Mouse (Mus musculus) megakaryocyte, adult 5-6 weeks (primary cell): ENCODE measurements around the gene Endod1. TPM values are rescaled to one million over a fixed set of nuclear protein-coding genes. Genes with fewer than 3 reads are reported as not detected.
"Not testable (repeated sequence)": the region's sequence is repeated elsewhere in the genome, so short reads cannot be mapped to it uniquely, and the experiment has no call there.

Source experiments
- ATAC-seq: 2 replicates; pipeline ENCODE4 v1.8.0; 2016; ENCODE audit warnings: mild to moderate bottlenecking, inconsistent platforms; ENCODE audit not compliant: poor library complexity, severe bottlenecking
- total RNA-seq, 2 experiments: library from RNA; stranded (forward) in 1 of 2; stranded (reverse) in 1 of 2; fragments of 153-499, 151-499 nt in 1 of 2; fragments of 221-1000, 200-1000 nt in 1 of 2; gene quantifications; 2 replicates each; pipeline versions ENCODE4 v1.2.3 to v1.2.4; 2015 to 2017

Endod1 gene
- total RNA-seq, 2 experiments from 2014 or later, result 9.4 to 10.3 TPM

DNA sequence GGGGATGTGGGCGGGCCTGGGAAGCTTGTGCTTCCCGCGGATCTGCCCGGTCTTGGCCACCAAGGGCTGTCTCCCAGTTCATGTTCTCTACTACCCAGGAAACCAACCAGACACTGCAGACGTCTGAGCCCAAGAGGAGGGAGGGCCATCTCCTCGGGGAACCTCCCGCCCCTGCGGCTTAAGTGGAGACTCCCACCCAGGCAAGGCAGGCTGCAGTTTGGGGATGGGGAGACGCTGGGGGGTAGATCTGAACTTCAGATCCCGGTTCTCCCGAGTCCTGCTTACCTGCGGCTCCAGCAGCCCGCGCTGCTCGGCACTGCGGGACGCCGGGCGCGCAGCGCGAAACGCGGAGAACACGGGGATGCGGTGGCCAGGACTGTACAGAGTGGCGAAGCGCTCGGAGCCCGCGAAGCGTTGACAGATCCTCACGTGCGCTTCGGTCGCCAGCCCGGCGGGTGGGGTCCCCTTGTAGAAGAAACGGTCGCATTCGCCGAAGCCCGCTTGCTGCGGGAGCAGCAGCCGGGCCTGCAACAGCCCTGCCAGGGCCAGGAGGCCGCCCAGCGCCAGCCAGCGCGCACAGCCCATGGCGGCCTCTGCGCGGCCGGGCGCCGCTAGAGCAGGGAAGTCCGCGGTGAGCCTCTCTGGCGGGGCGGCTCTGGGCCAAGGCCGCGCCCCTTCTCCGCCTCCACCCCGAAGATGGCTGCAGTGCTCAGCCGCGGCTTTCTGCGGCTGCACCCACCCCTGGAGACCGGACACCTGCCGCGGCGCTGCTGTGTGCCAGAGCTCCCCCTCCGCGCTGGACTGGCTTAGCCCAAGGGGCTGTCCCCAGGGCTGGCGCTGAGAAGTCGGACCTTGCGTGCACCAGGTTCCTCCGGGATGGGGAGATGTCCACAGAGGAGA, 671 bp downstream of the Endod1 start:
- ATAC-seq, result peak; percentile 95

GRCm38 (mm10) chr9:14379769-14380385, 1.4 kb downstream of the Endod1 start:
- ATAC-seq, result no peak

GRCm38 (mm10) chr9:14378151-14378550, 3.2 kb downstream of the Endod1 start:
- ATAC-seq, result no peak

DNA sequence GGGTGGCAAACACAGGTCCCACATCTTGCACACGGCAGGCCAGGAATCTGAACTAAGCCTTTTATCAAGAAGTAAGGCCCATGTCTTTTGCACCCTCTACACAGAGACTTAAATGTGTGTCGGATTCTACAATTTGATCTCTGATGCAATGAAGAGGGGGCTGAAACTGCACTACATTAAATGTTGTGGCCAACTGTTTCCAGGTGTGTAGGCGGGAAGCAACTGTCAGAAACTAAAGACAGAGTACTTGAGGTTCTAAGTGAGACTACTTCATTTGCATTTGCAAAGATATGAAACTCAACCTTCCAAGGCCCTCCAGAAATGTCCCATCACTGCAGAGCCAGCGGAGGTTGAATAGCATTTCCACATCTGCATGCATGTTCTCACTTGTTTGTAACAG, 5.2 kb downstream of the Endod1 start:
- ATAC-seq, result no peak

DNA sequence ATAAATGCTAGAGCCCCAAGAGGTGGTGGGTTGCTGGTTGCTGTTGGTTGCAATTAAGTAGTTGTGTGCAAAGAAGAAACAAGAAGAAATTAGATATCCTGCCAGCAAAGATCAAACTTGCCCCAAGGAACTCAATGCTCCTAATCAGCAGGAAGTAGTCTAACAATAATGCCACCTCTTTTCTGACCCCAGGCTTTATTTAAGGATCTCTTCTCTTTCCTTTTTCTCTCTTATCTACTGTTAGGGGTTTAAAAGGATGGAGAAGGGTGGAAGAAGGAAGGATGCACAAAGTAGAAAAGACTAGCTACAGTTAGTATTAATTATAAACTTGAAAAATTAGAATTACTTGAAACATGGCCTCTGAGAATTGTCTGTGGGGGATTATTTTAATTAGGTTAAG, 8.9 kb downstream of the Endod1 start:
- no peak for ATAC-seq

DNA sequence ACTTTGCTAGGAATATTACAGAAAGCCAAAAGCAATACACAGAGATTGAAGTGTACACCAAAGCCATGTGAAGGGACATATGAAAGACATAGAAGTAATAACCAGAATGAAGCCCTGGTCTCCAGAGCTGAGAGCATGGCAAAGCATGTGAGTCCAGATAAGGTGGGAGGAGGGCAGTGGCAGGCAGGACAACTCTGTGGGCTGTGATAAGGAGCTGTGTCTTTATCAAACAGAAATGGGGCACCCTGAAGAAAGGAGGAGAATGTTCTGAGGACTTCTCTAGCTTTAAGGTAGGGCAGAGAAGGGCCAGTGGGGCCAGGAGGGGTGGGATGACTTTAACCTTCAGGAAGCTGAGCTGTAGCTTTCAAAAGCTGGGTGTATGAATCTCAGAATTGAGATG, 12.0 kb downstream of the Endod1 start:
- ATAC-seq, result peak; percentile 43

- ATAC-seq, result no peak
These were observed 13.5 kb downstream of the Endod1 start for GRCm38 (mm10) chr9:14367850-14368249.

- ATAC-seq, result peak; percentile 65
These were observed 15.7 kb downstream of the Endod1 start for GRCm38 (mm10) chr9:14365481-14366125.

- ATAC-seq, result no peak
These were observed 16.6 kb downstream of the Endod1 start for GRCm38 (mm10) chr9:14364719-14365118.

GRCm38 (mm10) chr9:14363540-14363939, 17.8 kb downstream of the Endod1 start:
- ATAC-seq, result peak; percentile 60; the same call in 1 of the 2 replicates

DNA sequence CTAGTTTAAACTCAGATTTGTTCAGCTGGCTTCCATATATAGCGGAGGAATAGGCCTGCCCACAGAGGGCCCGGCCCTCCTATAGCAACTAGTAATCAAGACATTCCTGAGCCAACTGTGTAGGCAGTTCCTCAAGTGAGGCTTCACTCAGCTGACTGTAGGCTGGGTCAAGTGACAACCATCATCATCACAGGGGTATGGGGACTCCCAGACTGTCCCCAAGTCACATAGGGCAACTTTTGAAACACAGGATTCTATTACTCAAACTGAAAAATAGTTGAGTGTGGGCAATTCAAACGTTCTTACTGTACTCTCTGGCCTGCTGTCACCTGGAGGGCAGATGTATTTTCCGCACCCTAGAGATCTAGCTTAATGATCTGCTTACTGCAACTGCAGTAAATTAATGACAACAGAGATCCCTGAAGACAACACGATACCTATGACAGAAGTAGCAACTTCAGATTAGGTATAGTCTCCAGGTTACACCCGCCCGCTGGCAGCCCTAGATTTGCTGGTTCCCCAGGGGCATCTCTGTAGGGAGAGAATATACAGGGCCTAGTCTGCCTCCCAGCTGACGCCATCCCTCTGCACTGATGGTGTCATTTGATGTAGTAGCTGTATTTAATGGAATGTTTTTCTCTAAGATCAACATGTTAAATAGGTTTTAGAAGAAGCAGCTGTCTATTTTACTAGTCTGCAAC, 19.1 kb downstream of the Endod1 start:
- no peak for ATAC-seq

- ATAC-seq, result no peak
These were observed 24.3 kb downstream of the Endod1 start for GRCm38 (mm10) chr9:14357033-14357432.

- ATAC-seq, result no peak
These were observed 26.5 kb downstream of the Endod1 start for GRCm38 (mm10) chr9:14354852-14355251.

DNA sequence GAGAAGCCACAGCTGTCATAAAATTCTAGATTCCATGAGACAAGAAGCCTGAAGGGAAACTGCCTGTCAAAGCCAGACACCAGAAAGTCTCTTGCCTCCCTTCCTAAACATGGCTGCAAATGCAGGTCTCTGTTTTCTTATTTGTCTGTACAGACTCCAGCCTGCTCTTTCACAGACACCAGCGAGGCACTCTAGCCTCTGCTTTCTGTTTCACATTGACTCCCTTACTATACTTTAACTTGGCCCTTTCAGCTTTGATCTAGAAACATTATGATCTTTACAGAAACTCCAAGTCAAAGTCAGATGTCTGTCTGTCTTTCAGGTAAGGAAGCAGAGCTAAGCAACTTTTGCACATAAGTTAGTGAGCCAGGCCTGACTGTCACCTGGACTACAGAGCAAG, 29.0 kb downstream of the Endod1 start:
- ATAC-seq, result no peak

- ATAC-seq, result 0 out of 2 replicates have a peak, but pooled peaks have one; percentile 35
These were observed 30.5 kb downstream of the Endod1 start for GRCm38 (mm10) chr9:14350787-14351186.

GRCm38 (mm10) chr9:14349380-14349779, 31.9 kb downstream of the Endod1 start:
- no peak for ATAC-seq

- ATAC-seq, result peak; percentile 74
These were observed 32.9 kb downstream of the Endod1 start for GRCm38 (mm10) chr9:14348416-14348815.

DNA sequence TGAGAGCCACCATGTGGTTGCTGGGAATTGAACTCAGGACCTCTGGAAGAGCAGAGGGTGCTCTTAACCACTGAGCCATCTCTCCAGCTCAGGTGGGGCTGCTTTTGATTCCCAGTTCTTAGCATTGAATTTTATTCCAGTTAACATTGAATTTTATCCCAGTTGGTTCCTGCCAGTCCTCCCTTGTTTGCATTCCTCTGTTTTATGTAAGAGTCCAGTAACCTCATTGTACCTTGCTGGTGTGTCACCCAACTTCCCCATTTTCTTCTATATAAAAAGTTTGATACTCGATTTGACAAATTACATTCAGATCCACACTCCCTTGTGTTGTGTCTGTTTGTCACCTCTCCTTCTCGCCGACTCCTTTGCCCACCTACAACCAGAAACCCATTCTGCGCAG, 35.4 kb downstream of the Endod1 start:
- ATAC-seq, result not testable (repeated sequence)

GRCm38 (mm10) chr9:14342041-14342668, 39.2 kb downstream of the Endod1 start:
- ATAC-seq, result peak; percentile 82

GRCm38 (mm10) chr9:14338701-14339100, 42.6 kb downstream of the Endod1 start:
- no peak for ATAC-seq
